Mouse (Mus musculus) cortical plate, adult 2 months (tissue): Measurements from ENCODE around the gene Mnat1.

Experiments used
- CTCF ChIP-seq: fragments of 200-500 bp; IDR thresholded peaks from 2 replicates; pipeline ENCODE4 v1.5.1; 2011; ENCODE audit warnings: mild to moderate bottlenecking, control low read depth, low read length; ENCODE audit not compliant: insufficient read depth; ENCODE audit errors: extremely low read depth
- POLR2A ChIP-seq: fragments of 200-500 bp; IDR thresholded peaks from 2 replicates; pipeline ENCODE4 v1.6.1; 2011; ENCODE audit warnings: mild to moderate bottlenecking, low read length, control low read depth; ENCODE audit not compliant: insufficient read depth; ENCODE audit errors: extremely low read depth

DNA sequence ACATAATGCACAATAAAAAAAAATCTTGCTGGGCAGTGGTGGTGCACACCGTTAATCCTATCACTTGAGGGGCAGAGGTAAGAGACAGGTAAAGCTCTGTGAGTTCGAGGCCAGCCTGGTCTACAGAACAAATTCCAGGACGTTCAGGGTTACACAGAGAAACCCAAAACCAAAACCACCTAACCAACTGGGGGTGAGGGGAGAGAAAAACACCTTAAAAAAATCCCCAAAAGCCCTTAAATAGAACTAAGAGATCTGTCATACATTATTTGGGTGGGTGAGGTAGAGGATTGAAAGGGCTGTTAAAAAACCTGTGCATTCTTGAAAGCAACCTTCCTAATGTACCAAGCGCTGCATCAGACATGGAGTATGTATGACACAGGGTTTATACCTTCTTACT lies 85.0 kb downstream of the Mnat1 start:
- TF ChIP-seq POLR2A = no peak
- no peak for TF ChIP-seq CTCF
